Mouse (Mus musculus): ENCODE data around the gene Clybl. TPM values are rescaled to one million over a fixed set of nuclear protein-coding genes. Genes with fewer than 3 reads are reported as not detected.
A peak's percentile ranks its signal among the peaks of the same experiment; 100 is the strongest.

The Clybl gene
- total and polyA plus RNA-seq, 3 experiments = 13.4 to 36.6 TPM; not detected in 1

DNA sequence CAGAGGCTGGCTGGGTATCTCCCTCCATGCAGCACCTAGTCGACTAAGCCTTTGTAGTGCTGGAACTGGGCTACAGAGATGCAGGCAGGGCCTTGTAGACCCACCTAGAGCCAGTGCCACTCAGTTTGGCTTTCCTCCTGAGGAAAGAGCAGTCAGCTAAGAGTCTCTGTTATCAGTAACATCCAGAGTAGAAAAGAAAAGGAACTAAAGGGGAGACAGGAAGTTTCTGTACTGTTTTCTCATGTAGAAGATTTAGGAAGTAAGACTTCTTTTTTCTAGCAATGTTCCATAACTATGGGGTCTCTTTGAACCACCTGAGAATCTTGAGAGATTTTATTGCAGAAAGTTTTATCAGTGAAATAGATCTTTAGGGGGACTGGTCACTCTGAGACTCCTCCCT lies 36.1 kb upstream of the Clybl start:
- TF ChIP-seq USF2 (IDR thresholded peaks at IDR 0.05; ENCODE audit: borderline replicate concordance in 1 of 2, insufficient read depth in 1 of 2, low read depth in 1 of 2, low read length in 2 of 2) (no peak), MEF2A (IDR thresholded peaks at IDR 0.05; ENCODE audit: extremely low read depth, insufficient replicate concordance, low read depth, low read length, poor library complexity, severe bottlenecking) (no peak), POLR2AphosphoS5 (IDR thresholded peaks at IDR 0.05; ENCODE audit: borderline replicate concordance, low read depth, low read length) (no peak), RCOR1 (IDR thresholded peaks at IDR 0.05; ENCODE audit: low read depth, low read length) (peak; percentile 81), GATA1 (IDR thresholded peaks at IDR 0.05; ENCODE audit: low read depth, low read length) (peak; percentile 92), EP300 (IDR thresholded peaks at IDR 0.05; ENCODE audit: low read depth in 1 of 2, low read length in 2 of 2) (peak; percentile 84 to 94), USF1 (IDR thresholded peaks at IDR 0.05; ENCODE audit: low read depth, low read length) (no peak), BHLHE40 (IDR thresholded peaks at IDR 0.05; ENCODE audit: borderline replicate concordance, low read depth, low read length) (no peak), ELF1 (IDR thresholded peaks at IDR 0.05; ENCODE audit: low read depth, low read length) (peak; percentile 46), SIN3A (IDR thresholded peaks at IDR 0.05; ENCODE audit: low read length) (peak; percentile 56; the same call in 1 of the 2 replicates), ZMIZ1 (IDR thresholded peaks at IDR 0.05; ENCODE audit: low read depth, low read length) (no peak), GABPA (IDR thresholded peaks at IDR 0.05; ENCODE audit: low read depth, low read length) (no peak), TBP (IDR thresholded peaks at IDR 0.05; ENCODE audit: low read depth, low read length) (0 out of 2 replicates have a peak, but pooled peaks have one; percentile 32), NELFE (IDR thresholded peaks at IDR 0.05; ENCODE audit: low read depth, low read length) (no peak), ZNF384 (IDR thresholded peaks at IDR 0.05; ENCODE audit: low read depth, low read length) (peak; percentile 56), TAL1 (IDR thresholded peaks at IDR 0.05; ENCODE audit: low read length) (peak; percentile 78), MAZ (IDR thresholded peaks at IDR 0.05; ENCODE audit: low read depth, low read length) (no peak), CHD2 (IDR thresholded peaks at IDR 0.05; ENCODE audit: low read length) (no peak; the same call in 1 of the 2 replicates), ZC3H11A (IDR thresholded peaks at IDR 0.05; ENCODE audit: low read depth, low read length) (no peak), MYC (IDR thresholded peaks at IDR 0.05; ENCODE audit: low read depth, low read length) (no peak), CTCF (IDR thresholded peaks at IDR 0.05 in 2 of 3, conservative IDR thresholded peaks at IDR 0.05 in 1 of 3; ENCODE audit: control insufficient read depth in 1 of 3, insufficient read depth in 1 of 3, low read depth in 2 of 3, low read length in 3 of 3, poor library complexity in 1 of 3, severe bottlenecking in 1 of 3) (no peak), SMC3 (IDR thresholded peaks at IDR 0.05; ENCODE audit: low read depth, low read length) (peak; percentile 9; the same call in 1 of the 2 replicates), MXI1 (IDR thresholded peaks at IDR 0.05; ENCODE audit: low read depth, low read length) (0 out of 2 replicates have a peak, but pooled peaks have one; percentile 34), MAX (IDR thresholded peaks at IDR 0.05; ENCODE audit: low read length) (no peak), MAFK (IDR thresholded peaks at IDR 0.05; ENCODE audit: borderline replicate concordance, low read depth, low read length) (no peak), KAT2A (conservative IDR thresholded peaks at IDR 0.05; ENCODE audit: low read depth, low read length) (no peak), POLR2A (IDR thresholded peaks at IDR 0.05; ENCODE audit: control insufficient read depth in 1 of 2, insufficient read depth in 1 of 2, low read depth in 1 of 2, low read length in 2 of 2, poor library complexity in 1 of 2) (no peak), E2F4 (IDR thresholded peaks at IDR 0.05; ENCODE audit: borderline replicate concordance, low read depth, low read length) (no peak), CHD1 (IDR thresholded peaks at IDR 0.05; ENCODE audit: low read depth, low read length) (no peak), RAD21 (IDR thresholded peaks at IDR 0.05; ENCODE audit: low read depth, low read length) (no peak), TCF12 (IDR thresholded peaks at IDR 0.05; ENCODE audit: low read depth, low read length) (peak; percentile 86), ETS1 (IDR thresholded peaks at IDR 0.05; ENCODE audit: low read depth, low read length) (peak; percentile 51; the same call in 1 of the 2 replicates), ZKSCAN1 (IDR thresholded peaks at IDR 0.05; ENCODE audit: low read depth, low read length) (no peak), HCFC1 (IDR thresholded peaks at IDR 0.05; ENCODE audit: low read depth, low read length) (no peak), MYB (IDR thresholded peaks at IDR 0.05; ENCODE audit: low read depth, low read length) (no peak), JUND (IDR thresholded peaks at IDR 0.05; ENCODE audit: low read depth, low read length) (no peak)
- DNase-seq (ENCODE audit: low read depth, low spot score) = peak; percentile 85
- Histone ChIP-seq H3K27ac (ENCODE audit: control insufficient read depth, low read depth, low read length) (peak overlapping the region; percentile 72), H3K9ac (ENCODE audit: control insufficient read depth, low read depth, low read length, poor library complexity, severe bottlenecking) (peak overlapping the region; percentile 25; the same call in 1 of the 2 replicates), H3K36me3 (ENCODE audit: control insufficient read depth in 1 of 2, insufficient read depth in 2 of 2, low read length in 2 of 2) (peaks cover 26 to 43% of the 10 kb centered on the region in 2 experiments), H3K4me1 (ENCODE audit: control insufficient read depth in 1 of 2, insufficient read depth in 2 of 2, low read length in 2 of 2) (peaks cover 7 to 19% of the 10 kb centered on the region in 2 experiments), H3K9me3 (replicated peaks; ENCODE audit: insufficient read depth, low read length) (no peaks in the 10 kb centered on the region), H3K4me3 (ENCODE audit: control insufficient read depth in 1 of 2, insufficient read depth in 1 of 2, low read depth in 2 of 2, low read length in 2 of 2) (no peak overlapping the region), H3K79me2 (ENCODE audit: control insufficient read depth, insufficient read depth, low read length, poor library complexity) (peaks cover 2% of the 10 kb centered on the region; the same call in 1 of the 2 replicates), H3K27me3 (ENCODE audit: control insufficient read depth in 1 of 2, insufficient read depth in 2 of 2, low read length in 2 of 2) (no peaks in the 10 kb centered on the region)
